Mouse (Mus musculus): ENCODE measurements around the gene Myo7a.
A peak's percentile ranks its signal among the peaks of the same experiment; 100 is the strongest.

Gene Myo7a

GRCm38 (mm10) chr7:98119179-98119960 is at the start of gene Myo7a:
TSS of gene Myo7a (minus strand) at chr7:98119524.
- no peak for DNase-seq (ENCODE audit: low read depth, low spot score)

- peak; percentile 29 for DNase-seq (ENCODE audit: low read depth, low spot score)
Observed at GRCm38 (mm10) chr7:98164999-98165528, 45.7 kb upstream of the Myo7a start.

GRCm38 (mm10) chr7:98164382-98164998 is 45.2 kb upstream of the Myo7a start:
- no peak for DNase-seq (ENCODE audit: low read depth, low spot score)

- DNase-seq (ENCODE audit: low read depth, low spot score) = no peak
Observed at GRCm38 (mm10) chr7:98163700-98164099, 44.4 kb upstream of the Myo7a start.

- DNase-seq (ENCODE audit: low read depth, low spot score) = no peak
Observed at GRCm38 (mm10) chr7:98162239-98162638, 42.9 kb upstream of the Myo7a start.

GRCm38 (mm10) chr7:98160041-98160740 is 40.9 kb upstream of the Myo7a start:
- no peak for DNase-seq (ENCODE audit: low read depth, low spot score)

- DNase-seq (ENCODE audit: low read depth, low spot score) = no peak
Observed at GRCm38 (mm10) chr7:98158481-98158880, 39.2 kb upstream of the Myo7a start.

GRCm38 (mm10) chr7:98157636-98158332 is 38.5 kb upstream of the Myo7a start:
- DNase-seq (ENCODE audit: low read depth, low spot score) = no peak

- DNase-seq (ENCODE audit: low read depth, low spot score) = no peak
Observed at GRCm38 (mm10) chr7:98156280-98156665, 36.9 kb upstream of the Myo7a start.

GRCm38 (mm10) chr7:98155546-98156279 is 36.4 kb upstream of the Myo7a start:
- peak; percentile 41 for DNase-seq (ENCODE audit: low read depth, low spot score)

GRCm38 (mm10) chr7:98153892-98154291 is 34.6 kb upstream of the Myo7a start:
- DNase-seq (ENCODE audit: low read depth, low spot score) = no peak

- DNase-seq (ENCODE audit: low read depth, low spot score) = no peak
Observed at GRCm38 (mm10) chr7:98153345-98153744, 34.0 kb upstream of the Myo7a start.

- DNase-seq (ENCODE audit: low read depth, low spot score) = no peak
Observed at GRCm38 (mm10) chr7:98152400-98152799, 33.1 kb upstream of the Myo7a start.

- no peak for DNase-seq (ENCODE audit: low read depth, low spot score)
Observed at GRCm38 (mm10) chr7:98150525-98150924, 31.2 kb upstream of the Myo7a start.

- no peak for DNase-seq (ENCODE audit: low read depth, low spot score)
Observed at GRCm38 (mm10) chr7:98149802-98150201, 30.5 kb upstream of the Myo7a start.

- DNase-seq (ENCODE audit: low read depth, low spot score) = no peak
Observed at GRCm38 (mm10) chr7:98148721-98149407, 29.5 kb upstream of the Myo7a start.

- DNase-seq (ENCODE audit: low read depth, low spot score) = no peak
Observed at GRCm38 (mm10) chr7:98147766-98148165, 28.4 kb upstream of the Myo7a start.

GRCm38 (mm10) chr7:98146447-98146845 is 27.1 kb upstream of the Myo7a start:
- DNase-seq (ENCODE audit: low read depth, low spot score) = no peak

- no peak for DNase-seq (ENCODE audit: low read depth, low spot score)
Observed at GRCm38 (mm10) chr7:98145842-98146446, 26.6 kb upstream of the Myo7a start.

- DNase-seq (ENCODE audit: low read depth, low spot score) = no peak
Observed at GRCm38 (mm10) chr7:98145402-98145801, 26.1 kb upstream of the Myo7a start, which contains the start of gene Omp. TSS of gene Omp (minus strand) at chr7:98145502.

All from CD4-positive helper T cell, adult 2 months (primary cell).